Mouse (Mus musculus): ENCODE measurements around the gene Tgif2. TPM values are rescaled to one million over a fixed set of nuclear protein-coding genes. Genes with fewer than 3 reads are reported as not detected.
"Not testable (repeated sequence)": the region's sequence is repeated elsewhere in the genome, so short reads cannot be mapped to it uniquely, and the experiment has no call there.

The Tgif2 gene
- total RNA-seq, 2 experiments from 2014 or later, result 0.68 to 0.89 TPM

DNA sequence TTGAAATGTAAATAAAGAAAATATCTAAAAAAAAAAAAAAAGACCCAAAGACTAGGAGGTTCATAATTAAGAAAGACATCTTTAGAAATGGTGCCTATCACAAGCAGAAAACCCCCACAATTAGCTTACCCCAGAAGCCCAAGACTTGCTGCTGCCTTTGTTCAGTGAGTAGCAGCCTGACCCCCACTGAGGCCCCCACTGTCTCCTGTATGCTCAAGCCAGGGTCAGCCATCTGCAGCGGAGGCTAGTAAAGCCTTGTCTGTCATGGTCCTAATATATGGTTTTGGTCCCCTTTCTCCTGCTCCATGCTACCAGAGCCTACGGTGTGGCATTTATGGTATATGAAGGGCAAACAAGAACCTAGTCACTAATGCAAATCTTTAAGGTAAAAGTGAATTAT lies 61.5 kb downstream of the Tgif2 start:
- H3K27ac ChIP-seq, result no peak overlapping the region

GRCm38 (mm10) chr2:156901883-156902282 lies 62.1 kb downstream of the Tgif2 start:
- Histone ChIP-seq H3K4me3 (no peak overlapping the region), H3K27ac (no peak overlapping the region)
- TF ChIP-seq CTCF (IDR thresholded peaks at IDR 0.05), result no peak
- DNase-seq (ENCODE audit: extremely low spot score in 1 of 2, low spot score in 2 of 2), result no peak
- intact Hi-C loops (cut with DNase I), result no loop called here

More for the DNA sequence above, 61.5 kb downstream of the Tgif2 start:
- TF ChIP-seq CTCF (IDR thresholded peaks at IDR 0.05), result no peak
- no peak for DNase-seq (ENCODE audit: extremely low spot score in 1 of 2, low spot score in 2 of 2)
- intact Hi-C loops (cut with DNase I), result no loop called here
- H3K4me3 ChIP-seq, result no peak overlapping the region

GRCm38 (mm10) chr2:156902411-156902810 lies 62.6 kb downstream of the Tgif2 start:
- H3K4me3 ChIP-seq; intact Hi-C loops (cut with DNase I); DNase-seq (ENCODE audit: extremely low spot score in 1 of 2, low spot score in 2 of 2); H3K27ac ChIP-seq: not testable (repeated sequence)

GRCm38 (mm10) chr2:156903367-156903766 lies 63.6 kb downstream of the Tgif2 start:
- no peak for DNase-seq (ENCODE audit: extremely low spot score in 1 of 2, low spot score in 2 of 2)
- H3K4me3 ChIP-seq, result no peak overlapping the region
- TF ChIP-seq CTCF (IDR thresholded peaks at IDR 0.05), result peak; percentile 48
- intact Hi-C loops (cut with DNase I), result no loop called here
- no peak overlapping the region for H3K27ac ChIP-seq

Other genes starting within 250 kb of the Tgif2 start
- gene Dlgap4, start 226.3 kb upstream of the Tgif2 start, total RNA-seq (2021), result 100 to 1,000 TPM; 248 to 254 TPM
- gene Myl9, start 64.6 kb upstream of the Tgif2 start, total RNA-seq (2021), result 10 to 100 TPM; 16.1 to 17.3 TPM
- gene 4930518I15Rik, start 17.9 kb downstream of the Tgif2 start, total RNA-seq (2021), result 1 to 10 TPM; 2.8 TPM
- 10 to 100 TPM; 87.1 to 94.4 TPM for gene Rab5if, start 23.1 kb downstream of the Tgif2 start, total RNA-seq (2021)
- gene Sla2, start 47.2 kb downstream of the Tgif2 start, total RNA-seq (2021), result under 1 TPM; 0.41 to 0.51 TPM
- gene Ndrg3, start 152.0 kb downstream of the Tgif2 start, total RNA-seq (2021), result 100 to 1,000 TPM; 457 to 473 TPM
- 1 to 10 TPM; 5.8 to 6.3 TPM for gene Dsn1, start 167.1 kb downstream of the Tgif2 start, total RNA-seq (2021)
- 10 to 100 TPM; 20.2 to 25.1 TPM for gene Soga1, start 239.2 kb downstream of the Tgif2 start, total RNA-seq (2021)
- not detected for gene Tldc2, start 247.0 kb downstream of the Tgif2 start, total RNA-seq (2021)

Measured in left cerebral cortex, adult 2 months (tissue).